Mouse (Mus musculus) ES-E14 (cell line): ENCODE results near the gene Pigm.

Experiments used
- CHD2 ChIP-seq: IDR thresholded peaks from 2 replicates; pipeline ENCODE4 v1.6.1; 2014; ENCODE audit warnings: mild to moderate bottlenecking, low read depth, low read length, inconsistent platforms
- HCFC1 ChIP-seq: IDR thresholded peaks from 2 replicates; pipeline ENCODE4 v1.6.1; 2012; ENCODE audit warnings: low read length, inconsistent platforms, borderline replicate concordance; ENCODE audit not compliant: insufficient read depth
- ZC3H11A ChIP-seq: IDR thresholded peaks from 2 replicates; pipeline ENCODE4 v1.6.1; 2012; ENCODE audit warnings: low read depth, mild to moderate bottlenecking, inconsistent platforms, low read length, borderline replicate concordance

GRCm38 (mm10) chr1:172349504-172349903 is 26.8 kb upstream of the Pigm start:
- TF ChIP-seq HCFC1 (no peak), CHD2 (no peak), ZC3H11A (no peak)
